Mouse (Mus musculus) urinary bladder, adult 18-20 months (tissue): ENCODE measurements around the gene Apoa4.

Experiments
- DNase-seq, 2 experiments: peaks; one replicate each; pipeline ENCODE4 v3.0.0; 2022; ENCODE audit warnings: low spot score in 2 of 2, mixed read lengths in 2 of 2

The Apoa4 gene

GRCm38 (mm10) chr9:46272677-46273454 lies 32.4 kb downstream of the Apoa4 start, which contains the start of gene Zpr1:
Gene Zpr1 (plus strand): TSS chr9:46273064.
- peak; percentile 79 to 85 for DNase-seq

- DNase-seq: no peak
Measured at GRCm38 (mm10) chr9:46274494-46274893, 34.0 kb downstream of the Apoa4 start.

GRCm38 (mm10) chr9:46282631-46283436 lies 42.3 kb downstream of the Apoa4 start, which contains the start of gene Bud13:
Gene Bud13 (plus strand): TSS chr9:46283008.
- peak; percentile 89 to 99 for DNase-seq
